Mouse (Mus musculus): Measurements from ENCODE around the gene Cacna1c. TPM values are rescaled to one million over a fixed set of nuclear protein-coding genes. Genes with fewer than 3 reads are reported as not detected.

Cacna1c gene
- polyA plus RNA-seq, 1 experiment from 2014 or later: 2.3 TPM

DNA sequence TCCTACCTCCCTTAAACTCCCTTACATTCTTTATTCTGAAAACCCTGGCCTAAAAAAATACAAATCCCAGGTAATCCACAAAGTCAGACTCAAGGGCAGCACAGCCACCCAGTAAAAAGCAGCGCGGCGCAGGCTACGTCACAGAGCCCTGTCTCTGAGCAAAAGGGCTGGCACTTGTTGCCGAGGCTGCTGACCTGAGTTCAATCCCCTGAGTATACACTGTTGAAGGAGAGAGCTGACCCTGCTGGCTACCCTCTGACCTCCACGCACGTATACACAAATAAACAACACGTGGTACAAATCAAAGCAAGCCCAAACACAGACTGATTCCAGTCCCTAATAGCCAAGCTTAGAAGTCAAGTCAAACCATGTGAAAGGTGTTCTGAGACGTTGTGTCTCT lies 2.1 kb downstream of the Cacna1c start:
- no peak overlapping the region for H3K4me2 ChIP-seq (replicated peaks; ENCODE audit: low read depth)
- no peaks in the 10 kb centered on the region for H3K27me3 ChIP-seq (ENCODE audit: control insufficient read depth, insufficient read depth, low read length)
- no peak for DNase-seq (ENCODE audit: low spot score)
- TF ChIP-seq CTCF (IDR thresholded peaks at IDR 0.05; ENCODE audit: low read depth) (no peak), EP300 (optimal IDR thresholded peaks at IDR 0.05) (no peak)
- ATAC-seq (ENCODE audit: low FRiP score, low TSS enrichment): no peak
- peak overlapping the region; percentile 56; the same call in 1 of the 2 replicates for H3K27ac ChIP-seq (replicated peaks)
- no peak overlapping the region for H3K4me3 ChIP-seq (ENCODE audit: low read depth, low read length)
- WGBS: 71% methylated on average over 9 of the region's 9 CpGs
- no peak overlapping the region for H3K9ac ChIP-seq (ENCODE audit: low read length)
- H3K36me3 ChIP-seq (ENCODE audit: control insufficient read depth, insufficient read depth, low read length): peaks cover 6% of the 10 kb centered on the region; the same call in 1 of the 2 replicates
- H3K4me1 ChIP-seq (replicated peaks; ENCODE audit: control insufficient read depth, insufficient read depth): 0 out of 2 replicates have a peak, but pooled peaks cover 2% of the 10 kb centered on the region
- H3K9me3 ChIP-seq (ENCODE audit: control insufficient read depth, low read length): no peaks in the 10 kb centered on the region

DNA sequence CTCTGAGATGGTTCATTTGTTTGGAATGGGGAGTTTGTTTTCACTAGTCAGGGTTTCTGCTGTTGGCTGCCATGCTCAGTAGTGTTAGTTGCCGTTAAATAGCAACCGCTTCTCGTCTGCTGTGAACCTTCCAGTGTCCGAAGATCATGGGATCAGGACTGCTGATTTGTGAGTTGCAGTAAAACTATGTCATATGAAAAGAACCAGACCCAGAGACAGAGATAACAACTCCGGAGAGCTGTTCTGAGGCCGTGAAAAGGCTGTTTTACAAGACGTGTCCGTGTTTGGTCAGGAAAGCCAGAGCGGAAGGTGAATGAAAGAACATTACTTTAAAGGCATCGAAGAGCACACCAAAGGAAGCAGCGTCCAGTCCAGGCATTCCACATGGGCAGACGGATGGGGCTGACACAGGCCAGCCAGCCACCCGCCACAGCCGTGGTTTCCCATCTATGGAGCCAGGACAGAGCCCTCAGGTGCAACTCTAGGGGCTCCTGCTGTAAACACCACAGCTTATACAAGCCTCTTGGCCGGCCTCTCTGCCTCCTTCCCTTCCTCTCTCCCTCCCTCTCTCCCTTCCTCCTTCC lies 2.6 kb downstream of the Cacna1c start:
- peak; percentile 47; the same call in 1 of the 2 replicates for ATAC-seq (ENCODE audit: low FRiP score, low TSS enrichment)
- WGBS: 64% methylated on average over 15 of the region's 15 CpGs
- peaks cover 6% of the 10 kb centered on the region; the same call in 1 of the 2 replicates for H3K36me3 ChIP-seq (ENCODE audit: control insufficient read depth, insufficient read depth, low read length)
- no peaks in the 10 kb centered on the region for H3K9me3 ChIP-seq (ENCODE audit: control insufficient read depth, low read length)
- TF ChIP-seq EP300 (optimal IDR thresholded peaks at IDR 0.05): no peak
- TF ChIP-seq CTCF (IDR thresholded peaks at IDR 0.05; ENCODE audit: low read depth): no peak
- no peak for DNase-seq (ENCODE audit: low spot score)
- H3K4me3 ChIP-seq (ENCODE audit: low read depth, low read length): no peak overlapping the region
- H3K27ac ChIP-seq (replicated peaks): peak overlapping the region; percentile 56; the same call in 1 of the 2 replicates
- H3K4me2 ChIP-seq (replicated peaks; ENCODE audit: low read depth): no peak overlapping the region
- no peaks in the 10 kb centered on the region for H3K27me3 ChIP-seq (ENCODE audit: control insufficient read depth, insufficient read depth, low read length)
- H3K9ac ChIP-seq (ENCODE audit: low read length): no peak overlapping the region
- H3K4me1 ChIP-seq (replicated peaks; ENCODE audit: control insufficient read depth, insufficient read depth): 0 out of 2 replicates have a peak, but pooled peaks cover 2% of the 10 kb centered on the region

DNA sequence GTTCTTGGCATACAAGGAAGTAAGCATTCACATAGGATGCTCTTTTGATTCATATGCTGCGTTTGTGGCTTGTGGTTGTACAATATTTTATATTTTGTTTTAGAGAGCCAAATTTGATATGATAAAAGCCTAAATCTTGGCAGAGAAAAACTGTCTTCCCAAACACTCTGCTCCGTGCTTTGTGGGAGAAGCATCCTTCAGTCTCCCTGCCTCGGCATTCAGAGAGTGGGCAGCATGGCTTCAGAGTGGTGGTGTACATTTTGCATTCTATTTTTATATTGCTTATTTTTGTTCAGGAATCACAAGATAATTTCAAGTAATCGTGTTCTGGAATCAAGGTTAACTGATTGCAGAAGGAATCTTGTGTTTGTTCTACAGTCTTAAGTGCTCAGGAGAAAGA lies 4.7 kb downstream of the Cacna1c start:
- no peak overlapping the region for H3K9ac ChIP-seq (ENCODE audit: low read length)
- H3K9me3 ChIP-seq (ENCODE audit: control insufficient read depth, low read length): no peaks in the 10 kb centered on the region
- DNase-seq (ENCODE audit: low spot score): no peak
- H3K4me1 ChIP-seq (replicated peaks; ENCODE audit: control insufficient read depth, insufficient read depth): 0 out of 2 replicates have a peak, but pooled peaks cover 2% of the 10 kb centered on the region
- H3K4me2 ChIP-seq (replicated peaks; ENCODE audit: low read depth): no peak overlapping the region
- TF ChIP-seq EP300 (optimal IDR thresholded peaks at IDR 0.05): no peak
- TF ChIP-seq CTCF (IDR thresholded peaks at IDR 0.05; ENCODE audit: low read depth): no peak
- peaks cover 6% of the 10 kb centered on the region; the same call in 1 of the 2 replicates for H3K36me3 ChIP-seq (ENCODE audit: control insufficient read depth, insufficient read depth, low read length)
- no peak for ATAC-seq (ENCODE audit: low FRiP score, low TSS enrichment)
- 82% methylated on average over 4 of the region's 4 CpGs for WGBS
- no peaks in the 10 kb centered on the region for H3K27me3 ChIP-seq (ENCODE audit: control insufficient read depth, insufficient read depth, low read length)
- no peak overlapping the region for H3K27ac ChIP-seq (replicated peaks)
- H3K4me3 ChIP-seq (ENCODE audit: low read depth, low read length): no peak overlapping the region

DNA sequence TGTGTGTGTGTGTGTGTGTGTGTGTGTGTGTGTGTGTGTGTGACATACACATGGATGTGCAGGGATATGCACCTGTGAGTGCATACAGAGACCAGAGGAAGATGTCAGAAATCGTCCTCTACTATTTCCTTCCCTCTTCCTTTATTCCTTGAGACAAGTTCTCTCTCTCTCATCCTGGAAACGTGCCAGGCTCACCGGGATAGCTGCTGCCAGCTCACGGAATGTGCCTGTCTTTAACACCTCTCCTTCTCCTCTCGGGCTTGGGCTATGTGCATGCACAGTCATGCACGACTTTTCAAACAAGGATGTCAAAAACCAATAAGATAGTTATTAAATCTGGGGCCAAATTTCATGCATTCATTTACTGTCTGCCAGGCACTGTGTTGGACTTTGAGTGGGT lies 8.6 kb downstream of the Cacna1c start:
- WGBS: 57% methylated on average over 6 of the region's 6 CpGs
- Histone ChIP-seq H3K27me3 (ENCODE audit: control insufficient read depth, insufficient read depth, low read length) (no peaks in the 10 kb centered on the region), H3K9ac (ENCODE audit: low read length) (no peak overlapping the region), H3K27ac (replicated peaks) (no peak overlapping the region), H3K4me2 (replicated peaks; ENCODE audit: low read depth) (no peak overlapping the region), H3K4me1 (replicated peaks; ENCODE audit: control insufficient read depth, insufficient read depth) (no peaks in the 10 kb centered on the region), H3K4me3 (ENCODE audit: low read depth, low read length) (no peak overlapping the region), H3K36me3 (ENCODE audit: control insufficient read depth, insufficient read depth, low read length) (peaks cover 3% of the 10 kb centered on the region; the same call in 1 of the 2 replicates), H3K9me3 (ENCODE audit: control insufficient read depth, low read length) (no peaks in the 10 kb centered on the region)
- ATAC-seq (ENCODE audit: low FRiP score, low TSS enrichment) (no peak), DNase-seq (ENCODE audit: low spot score) (no peak)
- no peak for TF ChIP-seq EP300 (optimal IDR thresholded peaks at IDR 0.05)
- no peak for TF ChIP-seq CTCF (IDR thresholded peaks at IDR 0.05; ENCODE audit: low read depth)

DNA sequence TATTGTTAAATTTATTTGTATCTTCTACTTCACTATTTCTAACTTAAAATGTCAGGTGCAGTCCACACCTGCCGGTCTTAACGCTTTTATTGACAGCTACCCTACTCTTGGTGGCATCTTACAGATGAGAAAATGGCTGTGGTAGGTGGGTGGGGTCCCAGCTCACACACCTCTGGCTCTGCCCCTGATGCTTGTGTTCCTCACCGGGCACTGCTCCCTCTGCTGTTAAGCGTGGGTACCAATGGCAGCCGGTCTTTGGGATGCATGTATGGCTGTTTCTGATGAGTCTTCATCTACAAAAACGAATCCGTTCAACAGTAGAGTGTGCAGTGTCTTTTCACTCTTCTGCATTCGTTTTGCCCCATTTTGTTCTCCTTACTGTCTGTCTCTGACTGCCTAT lies 9.6 kb downstream of the Cacna1c start:
- no peaks in the 10 kb centered on the region for H3K9me3 ChIP-seq (ENCODE audit: control insufficient read depth, low read length)
- DNase-seq (ENCODE audit: low spot score) (no peak), ATAC-seq (ENCODE audit: low FRiP score, low TSS enrichment) (no peak)
- H3K4me2 ChIP-seq (replicated peaks; ENCODE audit: low read depth): no peak overlapping the region
- no peak for TF ChIP-seq EP300 (optimal IDR thresholded peaks at IDR 0.05)
- peak; percentile 62 for TF ChIP-seq CTCF (IDR thresholded peaks at IDR 0.05; ENCODE audit: low read depth)
- WGBS: 62% methylated on average over 8 of the region's 8 CpGs
- H3K27me3 ChIP-seq (ENCODE audit: control insufficient read depth, insufficient read depth, low read length): no peaks in the 10 kb centered on the region
- H3K9ac ChIP-seq (ENCODE audit: low read length): no peak overlapping the region
- H3K4me3 ChIP-seq (ENCODE audit: low read depth, low read length): no peak overlapping the region
- no peak overlapping the region for H3K27ac ChIP-seq (replicated peaks)
- H3K36me3 ChIP-seq (ENCODE audit: control insufficient read depth, insufficient read depth, low read length): no peaks in the 10 kb centered on the region; the same call in 1 of the 2 replicates
- H3K4me1 ChIP-seq (replicated peaks; ENCODE audit: control insufficient read depth, insufficient read depth): no peaks in the 10 kb centered on the region

DNA sequence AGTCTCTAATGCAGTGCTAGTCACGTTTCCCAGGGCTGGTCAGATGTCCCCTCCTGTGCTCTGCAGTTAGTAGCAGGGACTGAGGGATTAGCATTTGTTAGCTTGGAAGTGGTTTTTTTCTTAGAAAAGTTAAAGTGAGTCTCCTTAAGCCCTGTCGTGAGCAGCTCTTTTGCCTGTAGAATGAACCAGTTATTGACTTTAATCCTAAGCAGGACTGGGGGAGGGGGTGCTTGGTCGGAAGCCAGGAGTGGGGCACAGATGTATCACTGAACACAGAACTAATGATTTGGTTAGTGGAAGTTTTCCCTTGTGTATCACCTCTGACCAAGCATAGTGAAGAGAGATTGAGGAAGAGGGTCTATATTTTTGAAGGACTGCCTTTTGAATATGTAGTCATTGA lies 12.4 kb downstream of the Cacna1c start:
- no peaks in the 10 kb centered on the region for H3K4me1 ChIP-seq (replicated peaks; ENCODE audit: control insufficient read depth, insufficient read depth)
- no peak overlapping the region for H3K9ac ChIP-seq (ENCODE audit: low read length)
- H3K9me3 ChIP-seq (ENCODE audit: control insufficient read depth, low read length): no peaks in the 10 kb centered on the region
- H3K4me3 ChIP-seq (ENCODE audit: low read depth, low read length): no peak overlapping the region
- ATAC-seq (ENCODE audit: low FRiP score, low TSS enrichment): no peak
- no peak overlapping the region for H3K27ac ChIP-seq (replicated peaks)
- H3K27me3 ChIP-seq (ENCODE audit: control insufficient read depth, insufficient read depth, low read length): no peaks in the 10 kb centered on the region
- TF ChIP-seq CTCF (IDR thresholded peaks at IDR 0.05; ENCODE audit: low read depth) (no peak), EP300 (optimal IDR thresholded peaks at IDR 0.05) (no peak)
- WGBS: 45% methylated on average over 3 of the region's 3 CpGs
- no peaks in the 10 kb centered on the region; the same call in 1 of the 2 replicates for H3K36me3 ChIP-seq (ENCODE audit: control insufficient read depth, insufficient read depth, low read length)
- no peak overlapping the region for H3K4me2 ChIP-seq (replicated peaks; ENCODE audit: low read depth)
- no peak for DNase-seq (ENCODE audit: low spot score)
